Mouse (Mus musculus) lung, embryonic 16.5 days (tissue): ENCODE data around the gene Scgb1b10. TPM values are rescaled to one million over a fixed set of nuclear protein-coding genes. Genes with fewer than 3 reads are reported as not detected.
"Not testable (repeated sequence)": the region's sequence is repeated elsewhere in the genome, so short reads cannot be mapped to it uniquely, and the experiment has no call there.

Experiments used
- ATAC-seq: fragments of 200-750 bp; cut with Nextera tagmentation; 2 replicates; pipeline ENCODE4 v1.8.0; 2017; ENCODE audit warnings: low read depth, mild to moderate bottlenecking, moderate library complexity
- H3K27ac ChIP-seq: fragments of 300-500 bp; sonication (generic); 2 replicates; pipeline ENCODE4 v1.5.1; 2014; ENCODE audit warnings: mild to moderate bottlenecking, control low read depth, low read length
- H3K27me3 ChIP-seq: fragments of 300-500 bp; sonication (generic); 2 replicates; pipeline ENCODE4 v1.6.1; 2014; ENCODE audit warnings: low read depth, low read length, mixed read lengths; ENCODE audit not compliant: control insufficient read depth, insufficient read depth
- H3K36me3 ChIP-seq: fragments of 300-500 bp; sonication (generic); 2 replicates; pipeline ENCODE4 v1.6.1; 2014; ENCODE audit warnings: low read length; ENCODE audit not compliant: control insufficient read depth, insufficient read depth
- H3K4me1 ChIP-seq: fragments of 300-500 bp; sonication (generic); replicated peaks from 2 replicates; pipeline ENCODE4 v1.6.1; 2014; ENCODE audit warnings: low read length, mixed read lengths; ENCODE audit not compliant: control insufficient read depth, insufficient read depth
- H3K4me2 ChIP-seq: fragments of 300-500 bp; sonication (generic); 2 replicates; pipeline ENCODE4 v1.6.1; 2014; ENCODE audit warnings: low read depth, low read length, control low read depth
- H3K4me3 ChIP-seq: fragments of 300-500 bp; sonication (generic); 2 replicates; pipeline ENCODE4 v1.5.1; 2014; ENCODE audit warnings: mild to moderate bottlenecking, low read length, control low read depth
- H3K9ac ChIP-seq: fragments of 300-500 bp; sonication (generic); 2 replicates; pipeline ENCODE4 v1.6.1; 2014; ENCODE audit warnings: low read length, control low read depth
- H3K9me3 ChIP-seq: fragments of 300-500 bp; sonication (generic); 2 replicates; pipeline ENCODE4 v1.6.1; 2016; ENCODE audit warnings: low read length; ENCODE audit not compliant: control insufficient read depth
- polyA plus RNA-seq: library from polyadenylated mRNA; unstranded; fragments of >200 nt; fragmentation: Nextera tagmentation; extraction: Ambion mirVana; gene quantifications from 2 replicates; pipeline ENCODE4 v1.2.1, GENCODE M21; 2015

Gene Scgb1b10
- polyA plus RNA-seq: not detected in 2 replicates

DNA sequence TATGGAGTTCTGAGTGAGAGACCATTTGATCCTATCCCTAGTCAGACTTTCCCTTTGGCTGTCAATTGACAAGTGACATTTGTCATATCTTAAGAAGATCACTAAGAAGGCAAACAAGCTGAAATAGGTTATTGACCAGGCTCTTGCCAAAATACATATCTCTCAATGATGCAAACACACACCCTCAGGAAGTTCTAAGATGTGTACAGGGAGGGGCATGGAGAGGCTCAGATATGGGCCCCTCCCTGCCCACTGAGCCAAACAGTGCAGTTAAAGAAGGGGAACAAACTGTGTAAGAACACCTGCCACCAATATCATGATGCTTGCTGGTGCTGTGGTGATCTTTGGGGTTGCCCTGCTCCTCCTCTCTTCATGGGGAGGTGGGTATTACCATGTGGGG lies at the start of gene Scgb1b10:
TSS of gene Scgb1b10 (plus strand) at position 301 of the 400 bp plus-strand sequence.
- not testable (repeated sequence) for H3K4me3 ChIP-seq, H3K4me1 ChIP-seq, H3K9me3 ChIP-seq, H3K9ac ChIP-seq, H3K27ac ChIP-seq, H3K4me2 ChIP-seq, ATAC-seq, H3K27me3 ChIP-seq, H3K36me3 ChIP-seq

Other genes starting within 250 kb of the Scgb1b10 start
- gene Scgb2b11, start 110.3 kb downstream of the Scgb1b10 start, polyA plus RNA-seq: not detected in 2 replicates
- not detected in 2 replicates for gene Scgb1b11, start 122.0 kb downstream of the Scgb1b10 start, polyA plus RNA-seq
- not detected in 2 replicates for gene Scgb2b12, start 226.4 kb downstream of the Scgb1b10 start, polyA plus RNA-seq
- not detected in 2 replicates for gene Scgb1b12, start 233.3 kb downstream of the Scgb1b10 start, polyA plus RNA-seq